8 mouse cellular contexts compared by ENCODE assay signal in genomic region chr1:61638347-61639111, GRCm38 (mm10). TPM values are rescaled to one million over a fixed set of nuclear protein-coding genes. Genes with fewer than 3 reads are reported as not detected.
DNase-seq lines count a peak whose midpoint lies in the region; ATAC-seq and TF ChIP-seq lines count a peak whose summit lies in the region.

TSS of gene Pard3b (plus strand) at chr1:61638824.

- peak within 1 kb of the TSS; percentile 84 for H3K4me2 ChIP-seq in intestine, embryonic 16.5 days (ENCODE audit: low read depth, low read length)
- peak within 1 kb of the TSS; percentile 91 for H3K4me2 ChIP-seq in limb, embryonic 14.5 days (replicated peaks; ENCODE audit: low read depth, low read length, severe bottlenecking)
- H3K4me2 ChIP-seq in midbrain, embryonic 12.5 days (replicated peaks), result peak within 1 kb of the TSS; percentile 92

- WGBS in intestine, embryonic 16.5 days, result under 1% methylated on average over 58 of the region's 60 CpGs
- 1% methylated on average over 34 of the region's 60 CpGs for WGBS in limb, embryonic 14.5 days
- WGBS in midbrain, embryonic 12.5 days, result 1% methylated on average over 53 of the region's 60 CpGs

- DNase-seq in cerebellum, adult 9-10 months, result no peak
- peak; percentile 59 for DNase-seq in embryo, embryonic 9.5 days (ENCODE audit: extremely low spot score)
- peak; percentile 79 to 82 for DNase-seq in heart, adult 18-20 months
- DNase-seq in limb, embryonic 14.5 days (ENCODE audit: low spot score), result peak; percentile 76
- peak; percentile 12 to 34 for DNase-seq in spleen, postnatal 36 days (ENCODE audit: low spot score in 2 of 2)

- H3K9me3 ChIP-seq in intestine, embryonic 16.5 days (ENCODE audit: control insufficient read depth, low read length), result no peaks in the 10 kb centered on the region
- H3K9me3 ChIP-seq in limb, embryonic 14.5 days (ENCODE audit: control insufficient read depth, low read length), result no peaks in the 10 kb centered on the region
- no peaks in the 10 kb centered on the region for H3K9me3 ChIP-seq in midbrain, embryonic 12.5 days

- TF ChIP-seq POLR2A in limb, embryonic 14.5 days (IDR thresholded peaks at IDR 0.05; ENCODE audit: borderline replicate concordance, extremely low read depth, insufficient read depth, insufficient read length), result no peak

- H3K36me3 ChIP-seq in intestine, embryonic 16.5 days (ENCODE audit: control insufficient read depth, insufficient read depth, low read length), result no peaks in the 10 kb centered on the region
- no peaks in the 10 kb centered on the region for H3K36me3 ChIP-seq in limb, embryonic 14.5 days (ENCODE audit: control insufficient read depth, insufficient read depth, low read length)
- H3K36me3 ChIP-seq in midbrain, embryonic 12.5 days, result no peaks in the 10 kb centered on the region

- H3K27ac ChIP-seq in intestine, embryonic 16.5 days (ENCODE audit: low read length), result peak within 1 kb of the TSS; percentile 92
- H3K27ac ChIP-seq in limb, embryonic 14.5 days (replicated peaks; ENCODE audit: low read depth, low read length), result peak within 1 kb of the TSS; percentile 61; the same call in 1 of the 2 replicates
- no peak within 1 kb of the TSS for H3K27ac ChIP-seq in midbrain, embryonic 12.5 days (replicated peaks)

- H3K9ac ChIP-seq in intestine, embryonic 16.5 days (ENCODE audit: low read depth, low read length), result peak within 1 kb of the TSS; percentile 98
- peak within 1 kb of the TSS; percentile 93 for H3K9ac ChIP-seq in limb, embryonic 14.5 days (ENCODE audit: low read depth, low read length, severe bottlenecking)
- H3K9ac ChIP-seq in midbrain, embryonic 12.5 days (replicated peaks), result peak within 1 kb of the TSS; percentile 68

- H3K4me3 ChIP-seq in intestine, embryonic 16.5 days (ENCODE audit: low read length), result peak within 1 kb of the TSS; percentile 98
- peak within 1 kb of the TSS; percentile 91 for H3K4me3 ChIP-seq in limb, embryonic 14.5 days (replicated peaks; ENCODE audit: low read length)
- peak within 1 kb of the TSS; percentile 80 for H3K4me3 ChIP-seq in midbrain, embryonic 12.5 days

- ATAC-seq in cerebellum, adult (ENCODE audit: insufficient number of reproducible peaks, low FRiP score, low TSS enrichment), result peak; percentile 57
- peak; percentile 88 for ATAC-seq in intestine, embryonic 16.5 days
- peak; percentile 92 for ATAC-seq in limb, embryonic 14.5 days (ENCODE audit: low FRiP score, low read depth)
- peak; percentile 94 for ATAC-seq in midbrain, embryonic 12.5 days (ENCODE audit: low FRiP score, low read depth)

- H3K27me3 ChIP-seq in intestine, embryonic 16.5 days (replicated peaks; ENCODE audit: control insufficient read depth, insufficient read depth, low read length), result no peaks in the 10 kb centered on the region
- no peaks in the 10 kb centered on the region for H3K27me3 ChIP-seq in limb, embryonic 14.5 days (ENCODE audit: control insufficient read depth, insufficient read depth, low read length)
- peaks cover 31% of the 10 kb centered on the region for H3K27me3 ChIP-seq in midbrain, embryonic 12.5 days

- H3K4me1 ChIP-seq in intestine, embryonic 16.5 days (ENCODE audit: control insufficient read depth, insufficient read depth, low read length), result peaks cover 6% of the 10 kb centered on the region
- peaks cover 8% of the 10 kb centered on the region; the same call in 1 of the 2 replicates for H3K4me1 ChIP-seq in limb, embryonic 14.5 days (ENCODE audit: control insufficient read depth, insufficient read depth, low read length)
- H3K4me1 ChIP-seq in midbrain, embryonic 12.5 days, result peaks cover 13% of the 10 kb centered on the region

RNA-seq across cellular contexts. Expression of gene Pard3b, which starts in this region (rescaled TPM):
- total RNA-seq in heart, adult 18-20 months (2021), result 10 to 100 TPM; 12.6 to 13.0 TPM
- polyA plus RNA-seq in intestine, embryonic 16.5 days (2015; fragmentation: Nextera tagmentation; extraction: Ambion mirVana), result 20.2 and 22.3 TPM in 2 replicates
- 5.3 TPM in 2 replicates for polyA plus RNA-seq in limb, embryonic 14.5 days (2012; rRNA removed)
- polyA plus RNA-seq in limb, embryonic 14.5 days (2014; fragmentation: Nextera tagmentation; extraction: Ambion mirVana), result 21.0 and 24.2 TPM in 2 replicates
- 18.5 and 19.1 TPM in 2 replicates for polyA plus RNA-seq in midbrain, embryonic 12.5 days (2016; fragmentation: Nextera tagmentation; extraction: Ambion mirVana)
